Mouse (Mus musculus) myocyte (in vitro differentiated cells): Measurements from ENCODE around the gene Adamts17. TPM values are rescaled to one million over a fixed set of nuclear protein-coding genes. Genes with fewer than 3 reads are reported as not detected.

Experiments used
- H3K27me3 ChIP-seq: one replicate; pipeline ENCODE4 v1.6.1; 2011; ENCODE audit not compliant: control insufficient read depth, insufficient read depth, insufficient read length
- H3K36me3 ChIP-seq: one replicate; pipeline ENCODE4 v1.6.1; 2011; ENCODE audit not compliant: control insufficient read depth, insufficient read depth
- H3K4me2 ChIP-seq: one replicate; pipeline ENCODE4 v1.6.1; 2011; ENCODE audit warnings: low read depth, control low read depth
- H3K4me3 ChIP-seq: one replicate; pipeline ENCODE4 v1.5.1; 2011; ENCODE audit warnings: mild to moderate bottlenecking, control low read depth, moderate library complexity
- H3K79me2 ChIP-seq: one replicate; pipeline ENCODE4 v1.6.1; 2011; ENCODE audit not compliant: control insufficient read depth, insufficient read depth
- H3ac ChIP-seq: one replicate; pipeline ENCODE4 v1.6.1; 2011; ENCODE audit not compliant: control insufficient read depth, insufficient read length
- CEBPB ChIP-seq: IDR thresholded peaks from 2 replicates; pipeline ENCODE4 v1.6.1; 2011; ENCODE audit warnings: mild to moderate bottlenecking, moderate library complexity; ENCODE audit not compliant: poor library complexity, insufficient read depth, severe bottlenecking
- E2F4 ChIP-seq: IDR thresholded peaks from one replicate; pipeline ENCODE4 v1.6.1; 2011; ENCODE audit warnings: mild to moderate bottlenecking, control low read depth, moderate library complexity; ENCODE audit not compliant: insufficient read depth
- MAX ChIP-seq: IDR thresholded peaks from one replicate; pipeline ENCODE4 v1.6.1; 2011; ENCODE audit warnings: low read depth, mild to moderate bottlenecking, control low read depth
- MYOD1 ChIP-seq, 3 experiments: IDR thresholded peaks; one replicate each; pipeline ENCODE4 v1.6.1; 2011; ENCODE audit warnings: control low read depth in 2 of 3, low read depth in 2 of 3, mild to moderate bottlenecking in 2 of 3, moderate library complexity in 1 of 3; ENCODE audit not compliant: insufficient read length in 2 of 3, control insufficient read depth in 1 of 3
- MYOG ChIP-seq, 3 experiments: IDR thresholded peaks; one replicate each; pipeline ENCODE4 v1.6.1; 2011; ENCODE audit warnings: control low read depth in 2 of 3, low read depth in 2 of 3, mild to moderate bottlenecking in 2 of 3; ENCODE audit not compliant: insufficient read length in 2 of 3, control insufficient read depth in 1 of 3, insufficient read depth in 1 of 3
- POLR2A ChIP-seq: IDR thresholded peaks from one replicate; pipeline ENCODE4 v1.6.1; 2011; ENCODE audit warnings: low read depth, mild to moderate bottlenecking, control low read depth, moderate library complexity; ENCODE audit not compliant: insufficient read length
- POLR2AphosphoS2 ChIP-seq: IDR thresholded peaks from one replicate; pipeline ENCODE4 v1.6.1; 2011; ENCODE audit warnings: low read depth, control low read depth; ENCODE audit not compliant: insufficient read length
- REST ChIP-seq: IDR thresholded peaks from one replicate; pipeline ENCODE4 v1.6.1; 2011; ENCODE audit warnings: mild to moderate bottlenecking, control low read depth, moderate library complexity; ENCODE audit not compliant: insufficient read depth, insufficient read length
- SRF ChIP-seq: IDR thresholded peaks from one replicate; pipeline ENCODE4 v1.6.1; 2011; ENCODE audit warnings: low read depth; ENCODE audit not compliant: control insufficient read depth, insufficient read length
- TCF12 ChIP-seq: IDR thresholded peaks from one replicate; pipeline ENCODE4 v1.6.1; 2011; ENCODE audit warnings: mild to moderate bottlenecking, control low read depth; ENCODE audit not compliant: poor library complexity, insufficient read depth, severe bottlenecking
- TCF3 ChIP-seq: IDR thresholded peaks from one replicate; pipeline ENCODE4 v1.6.1; 2011; ENCODE audit warnings: low read depth, control low read depth; ENCODE audit not compliant: insufficient read length
- USF1 ChIP-seq: IDR thresholded peaks from one replicate; pipeline ENCODE4 v1.6.1; 2011; ENCODE audit warnings: low read depth, mild to moderate bottlenecking, control low read depth, moderate library complexity
- polyA plus RNA-seq: library from polyadenylated mRNA; unstranded; fragments of >200 nt; fragmentation: generic; extraction: Trizol; gene quantifications from one replicate; pipeline ENCODE4 v1.2.1, GENCODE M21; 2012; ENCODE audit warnings: missing spikeins

Gene Adamts17
- polyA plus RNA-seq, 1 experiment, result 1.8 TPM

GRCm38 (mm10) chr7:66938988-66939783 is 99.7 kb downstream of the Adamts17 start:
- TF ChIP-seq POLR2A (no peak), REST (no peak), E2F4 (no peak), SRF (no peak), TCF3 (no peak), USF1 (no peak), TCF12 (no peak), CEBPB (no peak), MAX (no peak), MYOG (IDR thresholded peaks at IDR 0.05; ENCODE audit: control insufficient read depth in 1 of 3, insufficient read depth in 1 of 3, insufficient read length in 2 of 3, low read depth in 2 of 3) (no peak), POLR2AphosphoS2 (no peak), MYOD1 (IDR thresholded peaks at IDR 0.05; ENCODE audit: control insufficient read depth in 1 of 3, insufficient read length in 2 of 3, low read depth in 2 of 3) (no peak)
- H3K27me3 ChIP-seq, result peaks cover 28% of the 10 kb centered on the region
- H3ac ChIP-seq, result no peak overlapping the region
- no peaks in the 10 kb centered on the region for H3K36me3 ChIP-seq
- no peak overlapping the region for H3K4me2 ChIP-seq
- H3K4me3 ChIP-seq, result no peak overlapping the region
- no peaks in the 10 kb centered on the region for H3K79me2 ChIP-seq

- Histone ChIP-seq H3K79me2 (no peaks in the 10 kb centered on the region), H3K27me3 (peaks cover 28% of the 10 kb centered on the region), H3K4me2 (no peak overlapping the region), H3K36me3 (no peaks in the 10 kb centered on the region), H3K4me3 (no peak overlapping the region), H3ac (no peak overlapping the region)
- no peak for TF ChIP-seq POLR2AphosphoS2
- no peak for TF ChIP-seq POLR2A
- TF ChIP-seq MYOD1 (IDR thresholded peaks at IDR 0.05; ENCODE audit: control insufficient read depth in 1 of 3, insufficient read length in 2 of 3, low read depth in 2 of 3), result no peak
- no peak for TF ChIP-seq E2F4
- TF ChIP-seq SRF, result no peak
- no peak for TF ChIP-seq MAX
- TF ChIP-seq TCF3, result no peak
- TF ChIP-seq MYOG (IDR thresholded peaks at IDR 0.05; ENCODE audit: control insufficient read depth in 1 of 3, insufficient read depth in 1 of 3, insufficient read length in 2 of 3, low read depth in 2 of 3), result no peak
- TF ChIP-seq CEBPB, result no peak
- TF ChIP-seq USF1, result no peak
- TF ChIP-seq REST, result no peak
- no peak for TF ChIP-seq TCF12
These were observed 101.2 kb downstream of the Adamts17 start for GRCm38 (mm10) chr7:66940761-66941160.

GRCm38 (mm10) chr7:66949006-66949405 is 109.5 kb downstream of the Adamts17 start:
- Histone ChIP-seq H3K36me3 (no peaks in the 10 kb centered on the region), H3K4me3 (no peak overlapping the region), H3K4me2 (no peak overlapping the region), H3ac (no peak overlapping the region), H3K27me3 (peaks cover 15% of the 10 kb centered on the region), H3K79me2 (no peaks in the 10 kb centered on the region)
- TF ChIP-seq MYOD1 (IDR thresholded peaks at IDR 0.05; ENCODE audit: control insufficient read depth in 1 of 3, insufficient read length in 2 of 3, low read depth in 2 of 3), result no peak
- no peak for TF ChIP-seq CEBPB
- no peak for TF ChIP-seq USF1
- no peak for TF ChIP-seq SRF
- no peak for TF ChIP-seq TCF3
- TF ChIP-seq MAX, result no peak
- no peak for TF ChIP-seq E2F4
- TF ChIP-seq REST, result no peak
- no peak for TF ChIP-seq MYOG (IDR thresholded peaks at IDR 0.05; ENCODE audit: control insufficient read depth in 1 of 3, insufficient read depth in 1 of 3, insufficient read length in 2 of 3, low read depth in 2 of 3)
- no peak for TF ChIP-seq TCF12
- TF ChIP-seq POLR2A, result no peak
- no peak for TF ChIP-seq POLR2AphosphoS2

GRCm38 (mm10) chr7:66952921-66953320 is 113.4 kb downstream of the Adamts17 start:
- H3K36me3 ChIP-seq, result no peaks in the 10 kb centered on the region
- TF ChIP-seq TCF3 (no peak), MAX (no peak), USF1 (no peak), POLR2A (no peak), MYOG (IDR thresholded peaks at IDR 0.05; ENCODE audit: control insufficient read depth in 1 of 3, insufficient read depth in 1 of 3, insufficient read length in 2 of 3, low read depth in 2 of 3) (no peak), E2F4 (no peak), CEBPB (no peak), REST (no peak), MYOD1 (IDR thresholded peaks at IDR 0.05; ENCODE audit: control insufficient read depth in 1 of 3, insufficient read length in 2 of 3, low read depth in 2 of 3) (no peak), POLR2AphosphoS2 (no peak), SRF (no peak), TCF12 (no peak)
- H3ac ChIP-seq, result no peak overlapping the region
- H3K79me2 ChIP-seq, result no peaks in the 10 kb centered on the region
- H3K4me3 ChIP-seq, result no peak overlapping the region
- no peak overlapping the region for H3K4me2 ChIP-seq
- peaks cover 15% of the 10 kb centered on the region for H3K27me3 ChIP-seq

GRCm38 (mm10) chr7:66954073-66954472 is 114.5 kb downstream of the Adamts17 start:
- H3K79me2 ChIP-seq, result no peaks in the 10 kb centered on the region
- H3K36me3 ChIP-seq, result no peaks in the 10 kb centered on the region
- H3ac ChIP-seq, result no peak overlapping the region
- no peak overlapping the region for H3K4me2 ChIP-seq
- H3K4me3 ChIP-seq, result no peak overlapping the region
- TF ChIP-seq MYOD1 (IDR thresholded peaks at IDR 0.05; ENCODE audit: control insufficient read depth in 1 of 3, insufficient read length in 2 of 3, low read depth in 2 of 3) (no peak), USF1 (no peak), MAX (no peak), REST (no peak)
- peaks cover 8% of the 10 kb centered on the region for H3K27me3 ChIP-seq
